Mouse (Mus musculus) embryonic facial prominence, embryonic 13.5 days (tissue): ENCODE measurements around the gene Dera. TPM values are rescaled to one million over a fixed set of nuclear protein-coding genes. Genes with fewer than 3 reads are reported as not detected.
A peak's percentile ranks its signal among the peaks of the same experiment; 100 is the strongest.
"Not testable (repeated sequence)": the region's sequence is repeated elsewhere in the genome, so short reads cannot be mapped to it uniquely, and the experiment has no call there.

ENCODE experiments used
- ATAC-seq: fragments of 200-750 bp; cut with Nextera tagmentation; 2 replicates; pipeline ENCODE4 v1.8.0; 2017; ENCODE audit warnings: low read depth; ENCODE audit not compliant: insufficient number of reproducible peaks, insufficient read depth, low FRiP score, low TSS enrichment
- H3K27ac ChIP-seq: fragments of 300-500 bp; sonication (generic); 2 replicates; pipeline ENCODE4 v1.5.1; 2015; ENCODE audit warnings: moderate library complexity, mild to moderate bottlenecking, inconsistent platforms
- H3K27me3 ChIP-seq: fragments of 300-500 bp; sonication (generic); 2 replicates; pipeline ENCODE4 v1.6.1; 2015; ENCODE audit warnings: mild to moderate bottlenecking, inconsistent platforms
- H3K36me3 ChIP-seq: fragments of 300-500 bp; sonication (generic); 2 replicates; pipeline ENCODE4 v1.6.1; 2015; ENCODE audit warnings: mild to moderate bottlenecking, inconsistent platforms
- H3K4me1 ChIP-seq: fragments of 300-500 bp; sonication (generic); 2 replicates; pipeline ENCODE4 v1.6.1; 2015; ENCODE audit warnings: inconsistent platforms
- H3K4me2 ChIP-seq: fragments of 300-500 bp; sonication (generic); 2 replicates; pipeline ENCODE4 v1.6.1; 2015; ENCODE audit warnings: moderate library complexity, mild to moderate bottlenecking, inconsistent platforms
- H3K4me3 ChIP-seq: fragments of 300-500 bp; sonication (generic); 2 replicates; pipeline ENCODE4 v1.5.1; 2015; ENCODE audit warnings: mild to moderate bottlenecking, inconsistent platforms
- H3K9ac ChIP-seq: fragments of 300-500 bp; sonication (generic); 2 replicates; pipeline ENCODE4 v1.6.1; 2015; ENCODE audit warnings: mild to moderate bottlenecking, inconsistent platforms
- H3K9me3 ChIP-seq: fragments of 300-500 bp; sonication (generic); 2 replicates; pipeline ENCODE4 v1.6.1; 2016; ENCODE audit warnings: inconsistent platforms
- WGBS: fragments of 180-500 bp; shearing (Covaris S2); methylation state at CpG from one replicate; pipeline ENCODE4 v1.1.7; 2015; ENCODE audit warnings: mixed read lengths; 5-methylcytosine and 5-hydroxymethylcytosine counted together
- polyA plus RNA-seq: library from polyadenylated mRNA; unstranded; fragments of >200 nt; fragmentation: Nextera tagmentation; extraction: Ambion mirVana; gene quantifications from 2 replicates; pipeline ENCODE4 v1.2.1, GENCODE M21; 2015

Dera gene
- 48.4 and 49.2 TPM in 2 replicates for polyA plus RNA-seq

- Histone ChIP-seq H3K36me3 (peaks cover 27% of the 10 kb centered on the region), H3K4me3 (peak within 1 kb of the TSS; percentile 71), H3K27ac (no peak within 1 kb of the TSS), H3K4me2 (peak within 1 kb of the TSS; percentile 75), H3K9me3 (no peaks in the 10 kb centered on the region), H3K4me1 (peaks cover 7% of the 10 kb centered on the region), H3K9ac (peak within 1 kb of the TSS; percentile 78), H3K27me3 (no peaks in the 10 kb centered on the region)
- WGBS = 9% methylated on average over 26 of the region's 26 CpGs
- ATAC-seq = 0 out of 2 replicates have a peak, but pooled peaks have one; percentile 65
These were observed at the start of gene Dera for GRCm38 (mm10) chr6:137754056-137754856. TSS of gene Dera (plus strand) at chr6:137754546.

DNA sequence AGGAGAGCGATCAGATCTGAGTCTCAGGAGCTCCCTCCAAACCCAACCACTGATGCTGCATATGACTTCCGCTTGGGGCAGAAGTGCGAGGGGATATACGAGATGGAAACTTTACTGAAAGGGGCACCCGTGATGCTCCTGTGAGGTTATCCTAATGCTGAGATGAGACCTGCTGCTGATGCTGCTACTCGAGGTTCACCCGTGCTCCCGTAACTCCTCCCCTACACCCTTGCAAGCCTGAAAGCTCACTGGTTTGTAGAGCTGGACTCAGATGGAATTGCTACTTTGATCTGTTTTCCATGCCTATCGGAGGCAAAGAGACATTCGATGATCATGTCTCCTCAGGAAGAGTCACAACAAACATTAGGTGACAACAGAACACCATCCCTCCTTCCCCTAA, 48.1 kb upstream of the Dera start:
- no peak overlapping the region for H3K27ac ChIP-seq
- H3K36me3 ChIP-seq = no peaks in the 10 kb centered on the region
- no peaks in the 10 kb centered on the region for H3K9me3 ChIP-seq
- H3K27me3 ChIP-seq = no peaks in the 10 kb centered on the region
- no peak overlapping the region for H3K4me3 ChIP-seq
- no peaks in the 10 kb centered on the region for H3K4me1 ChIP-seq
- WGBS = 90% methylated on average over 10 of the region's 10 CpGs
- no peak overlapping the region for H3K9ac ChIP-seq
- H3K4me2 ChIP-seq = no peak overlapping the region
- no peak for ATAC-seq

- ATAC-seq, H3K9me3 ChIP-seq, H3K27me3 ChIP-seq, H3K36me3 ChIP-seq, H3K4me3 ChIP-seq, H3K9ac ChIP-seq, H3K27ac ChIP-seq, H3K4me2 ChIP-seq, H3K4me1 ChIP-seq: not testable (repeated sequence)
- 83% methylated on average over 13 of the region's 13 CpGs for WGBS
These were observed 45.5 kb upstream of the Dera start for GRCm38 (mm10) chr6:137708726-137709405.

DNA sequence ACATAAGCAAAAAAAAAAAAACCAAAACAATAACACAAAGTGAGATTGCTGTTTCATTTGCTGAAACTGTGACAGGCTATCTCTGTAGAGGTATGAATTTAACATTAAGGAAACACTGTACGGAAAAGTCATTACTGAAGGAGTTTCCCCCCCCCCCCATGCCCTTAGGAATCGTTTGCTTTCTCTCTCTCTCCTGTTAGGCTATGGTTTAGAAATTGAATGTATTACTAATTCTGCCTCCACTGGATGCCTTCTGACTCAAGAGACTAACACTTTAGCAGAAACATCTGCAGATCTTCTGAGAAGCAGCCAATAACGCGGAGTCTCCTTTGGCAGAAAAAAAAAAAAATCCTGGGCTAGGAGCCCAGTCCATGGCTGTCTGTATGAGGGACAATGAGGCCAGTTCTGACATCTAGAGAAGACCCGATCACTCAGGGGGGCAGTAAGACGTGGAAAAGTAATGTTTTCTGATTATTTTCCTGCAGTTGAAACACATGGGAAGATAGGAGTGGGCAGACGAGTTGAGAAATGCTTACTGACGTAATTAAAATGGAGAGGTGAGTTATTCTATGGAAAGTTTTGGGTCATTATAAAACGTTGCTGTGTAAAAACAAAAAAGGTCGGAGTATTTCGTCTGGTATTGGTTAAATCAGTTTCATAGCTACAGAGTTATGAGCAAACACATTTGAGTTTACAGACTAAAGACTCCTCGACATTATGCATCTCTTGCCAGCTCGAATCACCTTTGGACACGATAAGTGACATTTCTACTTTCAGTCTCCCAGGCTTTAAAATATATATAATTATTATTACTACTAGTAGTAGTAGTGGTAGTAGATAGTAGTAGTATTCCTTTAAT, 43.9 kb upstream of the Dera start:
- Histone ChIP-seq H3K4me2 (no peak overlapping the region), H3K9me3 (no peaks in the 10 kb centered on the region), H3K4me3 (no peak overlapping the region), H3K27ac (no peak overlapping the region), H3K36me3 (no peaks in the 10 kb centered on the region), H3K9ac (no peak overlapping the region), H3K4me1 (no peaks in the 10 kb centered on the region), H3K27me3 (no peaks in the 10 kb centered on the region)
- ATAC-seq = no peak
- 55% methylated on average over 14 of the region's 14 CpGs for WGBS

DNA sequence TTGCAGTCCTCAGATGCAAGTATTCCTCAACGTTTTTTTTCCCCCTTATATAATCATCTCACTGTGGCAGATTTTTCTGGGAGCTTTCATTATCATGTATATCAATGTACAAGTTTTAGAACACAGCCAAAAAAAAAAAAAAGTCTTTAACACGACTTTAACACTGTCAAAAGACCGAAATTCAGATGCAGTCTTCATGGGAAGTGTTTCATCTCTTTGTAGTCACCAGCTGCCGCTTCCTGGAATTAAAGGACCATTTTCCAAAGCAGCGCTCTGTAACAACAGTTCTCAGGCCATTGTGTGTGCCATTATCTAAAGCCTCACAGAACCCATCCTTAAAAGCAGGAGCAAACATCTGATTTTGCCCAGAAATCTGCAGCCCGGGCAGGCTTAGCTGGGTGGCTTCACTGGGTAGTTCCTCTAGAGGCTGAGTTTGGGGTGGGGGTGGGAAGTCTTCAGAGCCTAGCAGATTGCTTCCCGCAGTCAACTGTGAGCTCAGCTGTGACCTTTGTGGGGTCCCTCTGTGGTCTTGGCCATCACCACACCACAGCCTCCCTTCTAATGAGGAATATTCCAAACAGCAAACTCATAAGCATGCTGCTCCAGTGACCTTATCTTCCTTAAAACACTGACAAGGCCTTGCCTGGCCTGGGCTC, 41.6 kb upstream of the Dera start:
- Histone ChIP-seq H3K9ac (no peak overlapping the region), H3K4me2 (no peak overlapping the region), H3K27ac (peak overlapping the region; percentile 36), H3K4me1 (no peaks in the 10 kb centered on the region), H3K36me3 (no peaks in the 10 kb centered on the region), H3K4me3 (no peak overlapping the region), H3K27me3 (no peaks in the 10 kb centered on the region), H3K9me3 (no peaks in the 10 kb centered on the region)
- no peak for ATAC-seq
- WGBS = 62% methylated on average over 7 of the region's 7 CpGs

GRCm38 (mm10) chr6:137713310-137713664, 41.1 kb upstream of the Dera start:
- H3K9ac ChIP-seq = no peak overlapping the region
- peak overlapping the region; percentile 36 for H3K27ac ChIP-seq
- no peak for ATAC-seq
- no peak overlapping the region for H3K4me3 ChIP-seq
- H3K4me1 ChIP-seq = no peaks in the 10 kb centered on the region
- no peaks in the 10 kb centered on the region for H3K27me3 ChIP-seq
- no peaks in the 10 kb centered on the region for H3K9me3 ChIP-seq
- H3K4me2 ChIP-seq = no peak overlapping the region
- H3K36me3 ChIP-seq = no peaks in the 10 kb centered on the region
- 93% methylated on average over 3 of the region's 3 CpGs for WGBS

DNA sequence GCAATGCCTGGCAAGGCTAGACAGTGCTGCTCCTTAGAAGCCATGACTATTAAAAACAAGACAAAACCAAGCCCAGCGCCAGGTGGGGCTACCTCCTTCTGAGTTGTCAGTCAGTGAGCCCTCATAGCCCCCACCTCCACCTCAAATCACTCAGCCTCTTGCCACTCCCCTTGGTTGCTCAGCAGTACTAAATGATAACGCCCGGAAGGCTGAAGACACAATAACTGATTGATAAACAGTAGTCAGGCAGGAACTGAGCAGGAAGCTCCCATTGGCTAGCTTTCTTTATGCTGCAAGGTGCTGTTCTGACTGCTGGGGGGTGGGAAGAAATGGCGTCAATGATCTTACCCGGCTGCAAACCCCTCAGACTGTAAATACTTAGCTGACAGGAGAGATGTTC, 37.5 kb upstream of the Dera start:
- Histone ChIP-seq H3K4me3 (no peak overlapping the region), H3K9me3 (no peaks in the 10 kb centered on the region), H3K9ac (no peak overlapping the region), H3K27me3 (no peaks in the 10 kb centered on the region), H3K36me3 (no peaks in the 10 kb centered on the region), H3K4me1 (no peaks in the 10 kb centered on the region), H3K4me2 (no peak overlapping the region), H3K27ac (no peak overlapping the region)
- 59% methylated on average over 5 of the region's 5 CpGs for WGBS
- ATAC-seq = no peak

GRCm38 (mm10) chr6:137722220-137722931, 32.0 kb upstream of the Dera start:
- H3K36me3 ChIP-seq = no peaks in the 10 kb centered on the region
- no peaks in the 10 kb centered on the region for H3K9me3 ChIP-seq
- 88% methylated on average over 15 of the region's 15 CpGs for WGBS
- no peak overlapping the region for H3K4me2 ChIP-seq
- ATAC-seq = no peak
- peaks cover 4% of the 10 kb centered on the region; the same call in 1 of the 2 replicates for H3K27me3 ChIP-seq
- no peak overlapping the region for H3K27ac ChIP-seq
- no peak overlapping the region for H3K4me3 ChIP-seq
- no peaks in the 10 kb centered on the region for H3K4me1 ChIP-seq
- H3K9ac ChIP-seq = no peak overlapping the region

DNA sequence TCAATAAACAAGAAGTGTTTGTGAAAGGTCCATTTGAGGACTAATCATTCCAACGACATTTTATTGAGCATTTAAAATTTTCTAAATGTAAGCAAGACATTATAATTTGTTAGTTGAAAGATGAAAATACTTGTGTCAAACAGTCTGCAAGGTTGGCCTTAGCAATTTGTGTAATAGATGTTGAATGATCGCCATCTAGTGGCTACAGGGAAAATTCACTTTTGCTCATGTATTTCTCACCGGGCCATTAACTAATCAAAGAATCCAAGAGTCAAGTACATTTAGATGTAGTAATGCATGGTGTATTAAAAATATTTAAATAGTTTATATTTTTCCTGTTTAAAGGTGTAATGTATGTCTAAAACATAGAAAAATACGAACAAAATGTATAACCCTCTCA, 30.4 kb upstream of the Dera start:
- Histone ChIP-seq H3K36me3 (no peaks in the 10 kb centered on the region), H3K27ac (no peak overlapping the region), H3K4me3 (no peak overlapping the region), H3K4me1 (no peaks in the 10 kb centered on the region), H3K27me3 (peaks cover 4% of the 10 kb centered on the region), H3K4me2 (no peak overlapping the region), H3K9ac (no peak overlapping the region), H3K9me3 (no peaks in the 10 kb centered on the region)
- no peak for ATAC-seq
- 5% methylated on average over 4 of the region's 4 CpGs for WGBS

GRCm38 (mm10) chr6:137734460-137734845, 19.9 kb upstream of the Dera start:
- peaks cover 4% of the 10 kb centered on the region; the same call in 1 of the 2 replicates for H3K27me3 ChIP-seq
- H3K36me3 ChIP-seq = peaks cover 13% of the 10 kb centered on the region
- peak overlapping the region; percentile 88 for H3K4me2 ChIP-seq
- 7% methylated on average over 7 of the region's 7 CpGs for WGBS
- no peak for ATAC-seq
- H3K4me1 ChIP-seq = peaks cover 13% of the 10 kb centered on the region
- no peaks in the 10 kb centered on the region for H3K9me3 ChIP-seq
- H3K4me3 ChIP-seq = peak overlapping the region; percentile 87
- H3K27ac ChIP-seq = no peak overlapping the region
- peak overlapping the region; percentile 93 for H3K9ac ChIP-seq
